Mouse (Mus musculus): ENCODE results near the gene Vps45. TPM values are rescaled to one million over a fixed set of nuclear protein-coding genes. Genes with fewer than 3 reads are reported as not detected.

The Vps45 gene
- polyA plus RNA-seq, 1 experiment from 2014 or later: 17.3 TPM

DNA sequence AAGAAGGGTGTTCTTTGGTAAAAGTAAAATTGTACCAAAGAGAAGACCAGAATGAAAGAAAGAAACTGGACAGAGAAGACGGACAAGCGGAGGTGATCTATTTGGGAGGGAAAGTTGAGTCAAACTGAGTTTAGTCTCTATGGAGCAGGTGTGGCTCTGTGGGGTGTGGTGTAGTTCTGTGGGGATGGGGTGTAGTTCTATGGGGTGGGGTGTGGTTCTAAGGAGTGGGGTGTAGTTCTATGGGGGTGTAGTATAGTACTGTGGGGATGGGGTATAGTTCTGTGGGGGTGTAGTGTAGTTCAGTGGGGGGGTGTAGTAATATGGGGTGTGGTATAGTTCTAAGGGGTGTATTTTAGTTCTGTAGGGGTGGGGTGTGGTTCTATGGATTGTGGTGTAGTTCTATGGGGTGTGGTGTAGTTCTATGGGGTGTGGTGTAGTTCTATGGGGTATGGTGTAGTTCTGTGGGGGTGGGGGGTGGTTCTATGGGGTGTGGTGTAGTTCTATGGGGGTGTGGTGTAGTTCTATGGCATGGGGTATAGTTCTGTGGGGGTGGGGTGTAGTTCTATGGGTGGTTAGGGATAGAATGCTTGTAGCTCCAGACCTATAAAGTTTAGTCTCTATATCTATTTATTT is 41.9 kb downstream of the Vps45 start:
- Histone ChIP-seq H3K27ac (no peak overlapping the region), H3K4me2 (no peak overlapping the region), H3K9ac (no peak overlapping the region), H3K4me3 (replicated peaks) (no peak overlapping the region), H3K9me3 (replicated peaks) (no peaks in the 10 kb centered on the region), H3K36me3 (no peaks in the 10 kb centered on the region), H3K4me1 (replicated peaks) (peaks cover 20% of the 10 kb centered on the region), H3K27me3 (no peaks in the 10 kb centered on the region)
- DNase-seq (no peak), ATAC-seq (ENCODE audit: low read depth) (peak; percentile 66)
- WGBS (ENCODE audit: insufficient replicate concordance): 87% methylated on average over 2 of the region's 2 CpGs

DNA sequence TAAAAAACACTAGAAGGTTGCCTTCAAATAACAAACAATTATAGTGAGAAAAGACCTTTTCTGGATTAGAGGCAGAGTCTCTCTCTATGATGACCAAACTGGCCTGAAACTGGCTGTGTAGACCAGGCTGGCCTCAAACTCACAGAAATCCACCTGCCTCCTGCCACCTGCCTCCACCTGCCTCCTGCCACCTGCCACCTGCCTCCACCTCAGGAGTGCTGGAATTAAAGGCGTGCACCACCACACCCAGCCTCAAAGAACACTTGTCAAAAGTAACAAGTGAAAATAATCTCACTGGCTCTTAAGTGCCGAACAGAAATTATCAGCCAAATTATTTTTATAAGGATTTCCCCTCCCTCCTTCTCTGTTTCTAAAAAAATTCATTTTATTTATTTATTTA is 42.6 kb downstream of the Vps45 start:
- peaks cover 13% of the 10 kb centered on the region for H3K4me1 ChIP-seq (replicated peaks)
- H3K36me3 ChIP-seq: no peaks in the 10 kb centered on the region
- no peak overlapping the region for H3K27ac ChIP-seq
- WGBS (ENCODE audit: insufficient replicate concordance): 69% methylated on average over 2 of the region's 2 CpGs
- H3K27me3 ChIP-seq: no peaks in the 10 kb centered on the region
- H3K4me2 ChIP-seq: no peak overlapping the region
- H3K9me3 ChIP-seq (replicated peaks): no peaks in the 10 kb centered on the region
- ATAC-seq (ENCODE audit: low read depth) (no peak), DNase-seq (no peak)
- no peak overlapping the region for H3K9ac ChIP-seq
- no peak overlapping the region for H3K4me3 ChIP-seq (replicated peaks)

DNA sequence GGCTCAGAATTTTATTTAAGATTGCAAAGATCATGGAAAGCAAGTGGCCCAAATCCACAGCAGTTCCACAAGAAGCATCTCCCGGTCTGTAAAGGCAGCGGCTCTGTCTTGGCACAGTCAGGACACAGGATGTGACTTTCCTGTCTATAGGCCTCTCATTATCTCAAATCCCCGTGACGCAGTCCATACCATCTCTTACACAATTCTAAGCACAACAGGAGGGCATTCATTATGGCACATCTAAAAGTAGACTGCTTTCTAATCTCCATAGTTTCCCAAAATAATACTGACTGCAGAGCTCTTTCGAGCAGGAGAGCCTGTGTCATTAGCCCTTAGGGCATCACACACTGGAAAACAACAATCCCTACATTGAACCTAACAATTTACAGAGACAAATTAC is 45.5 kb downstream of the Vps45 start:
- no peak for ATAC-seq (ENCODE audit: low read depth)
- no peaks in the 10 kb centered on the region for H3K9me3 ChIP-seq (replicated peaks)

DNA sequence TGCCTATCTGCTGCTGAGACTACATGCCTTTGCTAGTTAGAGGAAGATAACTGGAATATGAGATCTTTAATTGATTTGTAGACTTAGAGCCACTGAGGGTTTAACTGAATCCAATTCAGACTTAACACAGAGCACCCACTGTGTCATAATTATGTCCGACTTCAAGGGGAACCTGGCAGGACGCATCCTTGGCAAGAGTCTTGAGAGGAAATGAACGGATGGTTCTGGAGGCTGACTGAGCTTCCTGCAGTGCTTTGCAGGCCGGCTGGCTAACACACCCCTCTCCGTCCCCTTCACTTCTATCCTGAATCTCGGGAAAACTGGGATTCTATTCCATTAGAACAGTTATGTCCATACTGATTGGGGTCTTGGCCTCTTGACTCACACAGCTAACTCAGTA is 49.8 kb downstream of the Vps45 start:
- no peaks in the 10 kb centered on the region for H3K27me3 ChIP-seq
- H3K4me3 ChIP-seq (replicated peaks): no peak overlapping the region
- no peak overlapping the region for H3K4me2 ChIP-seq
- no peaks in the 10 kb centered on the region for H3K4me1 ChIP-seq (replicated peaks)
- ATAC-seq (ENCODE audit: low read depth) (no peak), DNase-seq (no peak)
- no peaks in the 10 kb centered on the region for H3K9me3 ChIP-seq (replicated peaks)
- H3K36me3 ChIP-seq: no peaks in the 10 kb centered on the region
- no peak overlapping the region for H3K27ac ChIP-seq
- WGBS (ENCODE audit: insufficient replicate concordance): 63% methylated on average over 6 of the region's 6 CpGs
- no peak overlapping the region for H3K9ac ChIP-seq

More for the DNA sequence above, 45.5 kb downstream of the Vps45 start:
- no peak for DNase-seq
- no peaks in the 10 kb centered on the region for H3K27me3 ChIP-seq
- H3K4me3 ChIP-seq (replicated peaks): no peak overlapping the region
- H3K4me2 ChIP-seq: no peak overlapping the region
- H3K9ac ChIP-seq: no peak overlapping the region
- H3K4me1 ChIP-seq (replicated peaks): peaks cover 13% of the 10 kb centered on the region
- H3K36me3 ChIP-seq: no peaks in the 10 kb centered on the region
- no peak overlapping the region for H3K27ac ChIP-seq
- WGBS (ENCODE audit: insufficient replicate concordance): 77% methylated on average over 5 of the region's 5 CpGs

DNA sequence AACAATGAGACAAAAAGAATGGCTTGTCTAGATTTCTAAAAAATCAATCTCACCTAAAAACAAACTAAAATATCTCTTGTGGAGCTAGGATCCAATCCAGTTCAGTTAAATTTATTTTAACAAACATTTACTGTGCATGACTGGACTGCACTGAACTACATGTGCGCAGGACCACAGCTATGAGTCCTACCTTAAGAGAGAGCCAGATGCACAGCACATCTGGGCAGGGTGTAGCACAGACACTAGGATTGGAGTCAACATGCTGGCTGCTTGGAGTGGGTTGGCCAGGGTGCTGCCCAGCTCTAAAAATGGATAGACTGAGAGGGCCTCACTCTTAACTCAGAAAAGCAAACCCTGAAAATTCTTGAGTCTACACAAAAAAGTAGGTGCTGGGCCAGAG is 56.7 kb downstream of the Vps45 start:
- no peak overlapping the region for H3K27ac ChIP-seq
- WGBS (ENCODE audit: insufficient replicate concordance): 89% methylated on average over 1 of the region's 1 CpGs

DNA sequence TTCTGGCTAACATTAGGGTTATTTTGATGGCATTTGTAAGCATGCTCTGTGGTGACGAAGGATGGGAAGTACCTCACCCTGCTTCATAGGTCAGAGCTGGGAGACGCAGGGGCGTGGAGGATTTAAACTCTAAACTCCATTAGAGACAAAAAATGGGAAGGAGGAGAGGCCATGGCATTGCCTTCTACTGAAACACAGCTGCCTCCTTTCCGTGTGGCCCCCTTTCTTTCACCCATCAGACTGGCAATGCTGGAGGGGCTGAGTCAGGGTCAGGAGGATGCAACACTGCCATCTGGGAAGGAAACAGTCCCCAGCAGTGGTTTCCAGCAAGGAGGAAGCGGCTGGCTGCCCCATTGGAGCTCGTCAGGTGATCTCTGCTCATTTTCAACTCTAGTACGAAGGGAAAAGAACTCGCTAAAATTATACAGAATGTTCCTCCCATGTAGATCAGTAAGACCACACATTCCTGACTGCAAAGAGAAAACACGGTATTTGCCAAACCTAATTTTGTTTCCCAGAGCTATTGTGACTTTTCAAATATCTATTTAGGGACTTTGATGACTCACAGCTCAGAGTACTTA is 57.3 kb downstream of the Vps45 start:
- H3K9ac ChIP-seq: no peak overlapping the region
- 46% methylated on average over 9 of the region's 9 CpGs for WGBS (ENCODE audit: insufficient replicate concordance)
- H3K4me1 ChIP-seq (replicated peaks): peaks cover 49% of the 10 kb centered on the region
- H3K4me3 ChIP-seq (replicated peaks): no peak overlapping the region
- H3K27ac ChIP-seq: no peak overlapping the region
- ATAC-seq (ENCODE audit: low read depth) (no peak), DNase-seq (no peak)
- H3K36me3 ChIP-seq: no peaks in the 10 kb centered on the region
- H3K4me2 ChIP-seq: no peak overlapping the region
- no peaks in the 10 kb centered on the region for H3K9me3 ChIP-seq (replicated peaks)
- H3K27me3 ChIP-seq: peaks cover 20% of the 10 kb centered on the region

More for the DNA sequence above, 56.7 kb downstream of the Vps45 start:
- DNase-seq: no peak
- Histone ChIP-seq H3K9ac (no peak overlapping the region), H3K9me3 (replicated peaks) (no peaks in the 10 kb centered on the region), H3K4me3 (replicated peaks) (no peak overlapping the region), H3K27me3 (peaks cover 15% of the 10 kb centered on the region), H3K36me3 (no peaks in the 10 kb centered on the region), H3K4me2 (no peak overlapping the region), H3K4me1 (replicated peaks) (peaks cover 44% of the 10 kb centered on the region)
- no peak for ATAC-seq (ENCODE audit: low read depth)

DNA sequence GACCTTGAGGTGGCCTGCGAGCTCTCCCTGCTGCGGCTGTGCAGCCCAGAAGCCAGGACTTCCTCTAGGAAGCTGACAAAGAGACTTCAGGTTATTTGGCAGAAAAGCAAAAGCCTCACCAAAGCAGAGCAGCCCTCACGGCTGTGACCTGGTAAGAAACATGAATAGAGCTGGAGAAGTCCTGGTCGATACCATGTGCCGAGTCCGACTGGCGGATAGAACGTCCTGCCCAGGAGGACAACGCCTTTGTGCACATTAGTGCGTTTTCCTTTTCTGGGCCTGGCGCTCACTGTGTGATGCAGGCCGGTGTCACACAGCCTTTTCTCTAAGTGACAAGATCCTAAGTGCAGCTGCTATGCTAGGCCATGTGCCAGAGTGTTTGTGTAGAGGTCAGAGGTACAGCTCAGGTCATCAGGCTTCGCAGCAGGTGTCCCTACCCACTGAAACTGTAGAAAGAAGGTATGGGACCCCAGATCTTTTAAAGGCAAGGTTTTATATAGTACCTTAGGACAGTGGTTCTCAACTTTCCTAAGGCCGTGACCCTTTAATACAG is 58.1 kb downstream of the Vps45 start:
- Histone ChIP-seq H3K4me3 (replicated peaks) (no peak overlapping the region), H3K9ac (peak overlapping the region; percentile 42), H3K27ac (peak overlapping the region; percentile 63), H3K9me3 (replicated peaks) (no peaks in the 10 kb centered on the region), H3K4me2 (peak overlapping the region; percentile 8; the same call in 1 of the 2 replicates), H3K4me1 (replicated peaks) (peaks cover 57% of the 10 kb centered on the region), H3K27me3 (peaks cover 29% of the 10 kb centered on the region), H3K36me3 (no peaks in the 10 kb centered on the region)
- ATAC-seq (ENCODE audit: low read depth): no peak
- DNase-seq: no peak
- 71% methylated on average over 14 of the region's 14 CpGs for WGBS (ENCODE audit: insufficient replicate concordance)

DNA sequence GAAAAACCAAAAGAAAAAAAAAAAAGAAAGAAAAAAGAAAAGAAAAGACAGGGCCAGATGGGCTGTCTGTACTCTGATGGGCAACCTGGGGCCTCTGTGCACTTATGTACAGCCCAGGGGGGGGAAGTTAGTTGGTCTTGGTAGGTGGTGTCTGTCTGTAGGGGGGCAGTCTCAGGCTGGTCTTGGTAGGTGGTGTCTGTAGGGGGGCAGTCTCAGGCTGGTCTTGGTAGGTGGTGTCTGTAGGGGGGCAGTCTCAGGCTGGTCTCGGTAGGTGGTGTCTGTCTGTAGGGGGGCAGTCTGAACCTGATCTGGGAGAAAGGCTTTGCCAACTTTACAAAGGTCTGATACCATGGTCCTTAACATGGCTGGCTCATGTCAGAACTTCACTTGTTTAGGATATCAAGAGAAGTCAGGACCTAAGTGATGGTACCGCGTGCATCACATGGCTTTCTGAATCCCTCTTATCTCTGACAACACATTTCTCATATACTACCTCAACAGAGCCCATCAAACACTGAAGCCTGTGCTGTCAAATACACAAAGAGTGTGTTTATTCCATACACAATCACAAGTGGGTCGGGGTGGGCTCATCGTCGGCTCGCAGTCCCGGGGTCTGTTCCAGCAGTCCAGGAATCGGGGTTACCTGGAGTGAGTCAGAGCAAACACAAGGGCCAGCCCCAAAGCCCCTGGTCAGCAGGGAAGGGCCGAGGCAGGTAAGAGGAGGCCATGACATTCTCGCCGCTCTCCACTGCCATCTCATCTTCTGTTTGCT is 58.8 kb downstream of the Vps45 start:
- no peaks in the 10 kb centered on the region for H3K36me3 ChIP-seq
- peaks cover 63% of the 10 kb centered on the region for H3K4me1 ChIP-seq (replicated peaks)
- peak overlapping the region; percentile 42 for H3K9ac ChIP-seq
- H3K27ac ChIP-seq: peak overlapping the region; percentile 65
- DNase-seq (peak; percentile 49), ATAC-seq (ENCODE audit: low read depth) (peak; percentile 87)
- WGBS (ENCODE audit: insufficient replicate concordance): 46% methylated on average over 12 of the region's 12 CpGs
- H3K9me3 ChIP-seq (replicated peaks): no peaks in the 10 kb centered on the region
- H3K4me2 ChIP-seq: peak overlapping the region; percentile 8; the same call in 1 of the 2 replicates
- H3K4me3 ChIP-seq (replicated peaks): no peak overlapping the region
- peaks cover 35% of the 10 kb centered on the region for H3K27me3 ChIP-seq

DNA sequence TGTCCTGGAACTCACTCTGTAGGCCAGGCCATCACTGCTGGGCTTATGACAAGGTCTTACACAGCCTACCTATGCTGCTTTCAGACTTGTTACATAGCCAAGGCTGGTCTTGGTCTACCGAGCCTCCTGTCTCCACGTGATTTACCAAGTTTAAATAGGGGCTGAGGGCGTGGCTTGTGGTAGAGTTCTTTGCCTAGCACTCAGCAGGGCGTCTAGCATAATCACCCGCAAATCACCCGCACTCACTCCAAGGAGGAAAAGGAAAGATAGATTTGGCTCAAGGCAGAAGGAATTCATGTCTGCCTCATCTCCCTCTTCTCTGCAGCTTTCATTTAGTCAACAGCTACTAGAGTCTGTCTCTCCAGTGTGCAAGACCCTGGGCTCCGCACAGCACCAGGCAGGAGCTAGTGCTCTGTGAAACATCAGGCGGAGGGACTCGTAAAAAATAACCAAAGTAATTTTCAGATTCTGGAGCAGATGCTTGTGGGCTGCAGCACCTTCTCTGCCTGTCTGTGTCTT is 61.0 kb downstream of the Vps45 start:
- H3K4me1 ChIP-seq (replicated peaks): peaks cover 79% of the 10 kb centered on the region
- DNase-seq: no peak
- ATAC-seq (ENCODE audit: low read depth): no peak

DNA sequence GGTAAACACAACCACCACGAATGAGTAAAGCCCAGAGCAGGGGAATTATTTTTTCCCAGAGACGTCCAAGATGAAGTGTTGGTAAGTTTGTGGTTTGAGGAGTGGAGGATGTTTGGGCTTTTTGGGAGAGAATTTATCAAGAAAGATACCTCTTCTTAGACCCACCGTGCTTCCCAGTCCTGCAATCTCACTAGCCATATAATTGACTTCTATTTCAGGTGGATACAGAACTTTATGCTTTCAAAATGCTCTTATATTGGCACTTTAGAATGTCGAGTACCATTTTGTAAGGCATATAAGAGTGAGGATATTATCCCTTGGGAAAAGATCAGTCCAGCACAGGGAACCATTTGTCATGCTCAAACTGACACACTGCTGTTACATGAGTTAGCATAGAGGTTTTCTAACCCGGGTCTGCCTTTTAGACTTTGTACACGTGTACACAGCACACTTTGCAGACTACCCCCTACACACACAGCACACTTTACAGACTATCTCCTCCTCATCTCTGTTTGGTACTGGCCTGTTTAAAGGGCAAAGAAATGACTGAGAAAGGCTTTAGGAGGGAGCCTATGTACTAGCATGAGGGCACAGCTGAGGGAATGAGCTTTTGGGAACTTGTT is 61.7 kb downstream of the Vps45 start:
- H3K4me1 ChIP-seq (replicated peaks): peaks cover 80% of the 10 kb centered on the region
- peak overlapping the region; percentile 75 for H3K27ac ChIP-seq
- 16% methylated on average over 6 of the region's 6 CpGs for WGBS (ENCODE audit: insufficient replicate concordance)
- ATAC-seq (ENCODE audit: low read depth) (no peak), DNase-seq (no peak)
- H3K4me2 ChIP-seq: peak overlapping the region; percentile 95
- H3K9ac ChIP-seq: peak overlapping the region; percentile 77
- H3K9me3 ChIP-seq (replicated peaks): no peaks in the 10 kb centered on the region
- H3K27me3 ChIP-seq: peaks cover 57% of the 10 kb centered on the region
- 0 out of 2 replicates have a peak, but pooled peaks cover under 1% of the 10 kb centered on the region for H3K36me3 ChIP-seq
- H3K4me3 ChIP-seq (replicated peaks): peak overlapping the region; percentile 74

More for the DNA sequence above, 61.0 kb downstream of the Vps45 start:
- Histone ChIP-seq H3K9me3 (replicated peaks) (no peaks in the 10 kb centered on the region), H3K9ac (no peak overlapping the region), H3K27me3 (peaks cover 56% of the 10 kb centered on the region), H3K36me3 (no peaks in the 10 kb centered on the region), H3K4me3 (replicated peaks) (no peak overlapping the region; the same call in 1 of the 2 replicates), H3K27ac (no peak overlapping the region), H3K4me2 (peak overlapping the region; percentile 95)
- 28% methylated on average over 9 of the region's 9 CpGs for WGBS (ENCODE audit: insufficient replicate concordance)
